Mouse (Mus musculus) G1E (cell line): ENCODE data around the gene Aldh1a3. TPM values are rescaled to one million over a fixed set of nuclear protein-coding genes. Genes with fewer than 3 reads are reported as not detected.

ENCODE experiments used
- ATAC-seq: 2 replicates; pipeline ENCODE4 v1.8.0; 2016; ENCODE audit warnings: mild to moderate bottlenecking; ENCODE audit not compliant: insufficient number of reproducible peaks, poor library complexity, low FRiP score, severe bottlenecking; ENCODE audit errors: extremely low read depth
- DNase-seq: peaks from one replicate; pipeline ENCODE4 v3.0.0; 2012; ENCODE audit warnings: low spot score
- H3K27me3 ChIP-seq: 2 replicates; pipeline ENCODE4 v1.6.1; 2012; ENCODE audit warnings: mild to moderate bottlenecking, low read length, inconsistent platforms; ENCODE audit not compliant: insufficient read depth
- H3K36me3 ChIP-seq: replicated peaks from 2 replicates; pipeline ENCODE3; 2012; ENCODE audit warnings: mild to moderate bottlenecking, inconsistent platforms
- H3K4me1 ChIP-seq: 2 replicates; pipeline ENCODE4 v1.6.1; 2012; ENCODE audit warnings: low read depth, low read length, inconsistent platforms, mixed read lengths; ENCODE audit not compliant: insufficient read depth
- H3K4me3 ChIP-seq: 2 replicates; pipeline ENCODE4 v1.5.1; 2012; ENCODE audit warnings: low read depth, mild to moderate bottlenecking, inconsistent platforms, low read length, moderate library complexity, mixed read lengths
- H3K9me3 ChIP-seq: replicated peaks from 2 replicates; pipeline ENCODE4 v1.6.1; 2012; ENCODE audit warnings: inconsistent platforms
- CTCF ChIP-seq: IDR thresholded peaks from 2 replicates; pipeline ENCODE4 v1.5.1; 2012; ENCODE audit warnings: low read depth, low read length, inconsistent platforms, mixed read lengths
- GATA1 ChIP-seq: IDR thresholded peaks from 2 replicates; pipeline ENCODE4 v1.6.1; 2012; ENCODE audit warnings: borderline replicate concordance, low read length, inconsistent platforms, mixed read lengths
- POLR2AphosphoS5 ChIP-seq: IDR thresholded peaks from 2 replicates; pipeline ENCODE4 v1.6.1; 2012; ENCODE audit warnings: low read depth, low read length, inconsistent platforms; ENCODE audit not compliant: insufficient replicate concordance
- polyA plus RNA-seq: library from polyadenylated mRNA; stranded (reverse); fragments of >175 nt; gene quantifications from 2 replicates; pipeline ENCODE4 v1.2.3, GENCODE M21; 2012
- total RNA-seq, 2 experiments: library from RNA; stranded (forward) in 1 of 2; stranded (reverse) in 1 of 2; fragments of 200-1000 nt in 1 of 2; fragments of >200 nt in 1 of 2; fragmentation: Nextera tagmentation in 1 of 2; gene quantifications; 2 replicates each; pipeline ENCODE4 v1.2.3; 2014 to 2017

Aldh1a3 gene
- total and polyA plus RNA-seq, 3 experiments = 0.33 TPM; not detected in 2

DNA sequence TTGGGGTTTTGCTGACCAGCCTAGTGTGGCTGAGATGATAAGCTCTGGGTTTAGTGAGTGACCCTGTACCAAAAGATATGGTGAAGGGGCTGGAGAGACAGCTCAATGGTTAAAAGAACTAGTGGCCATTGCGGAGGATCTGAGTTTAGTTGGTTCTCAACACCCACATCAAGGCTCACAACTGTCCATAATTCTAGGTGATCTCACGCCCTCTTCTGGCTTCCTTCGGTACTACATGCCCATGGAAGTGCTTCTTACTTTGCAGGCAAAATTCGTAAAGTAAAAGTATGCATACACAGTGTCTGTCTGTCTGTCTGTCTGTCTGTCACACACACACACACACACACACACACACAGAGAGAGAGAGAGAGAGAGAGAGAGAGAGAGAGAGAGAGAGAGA is 85.0 kb downstream of the Aldh1a3 start:
- no peaks in the 10 kb centered on the region for H3K4me1 ChIP-seq
- ATAC-seq (no peak), DNase-seq (no peak)
- no peaks in the 10 kb centered on the region for H3K36me3 ChIP-seq
- TF ChIP-seq GATA1 (no peak), POLR2AphosphoS5 (no peak), CTCF (peak; percentile 64)
- H3K9me3 ChIP-seq = no peaks in the 10 kb centered on the region
- H3K27me3 ChIP-seq = no peaks in the 10 kb centered on the region; the same call in 1 of the 2 replicates
- H3K4me3 ChIP-seq = no peak overlapping the region

Other genes with a start within 250 kb of the Aldh1a3 start
- gene Gm10974, start 61.6 kb downstream of the Aldh1a3 start, total RNA-seq (2014; fragmentation: Nextera tagmentation) = not detected in 2 replicates
- gene Gm10974, start 61.6 kb downstream of the Aldh1a3 start, total RNA-seq (2017) = not detected in 2 replicates
- not detected in 2 replicates for gene Gm10974, start 61.6 kb downstream of the Aldh1a3 start, polyA plus RNA-seq
- gene Lrrk1, start 39.2 kb downstream of the Aldh1a3 start, total RNA-seq (2014; fragmentation: Nextera tagmentation) = not detected in 2 replicates
- 0.12 and 0.22 TPM in 2 replicates for gene Lrrk1, start 39.2 kb downstream of the Aldh1a3 start, total RNA-seq (2017)
- not detected in 2 replicates for gene Lrrk1, start 39.2 kb downstream of the Aldh1a3 start, polyA plus RNA-seq